Mouse (Mus musculus): ENCODE data around the gene Pdk4. TPM values are rescaled to one million over a fixed set of nuclear protein-coding genes. Genes with fewer than 3 reads are reported as not detected.

Gene Pdk4
- polyA plus RNA-seq, 1 experiment: 1.5 TPM

- Histone ChIP-seq H3K27ac (ENCODE audit: control insufficient read depth, insufficient read depth, low read depth, low read length) (no peak overlapping the region), H3K27me3 (ENCODE audit: control insufficient read depth, insufficient read depth, low read length) (no peaks in the 10 kb centered on the region), H3K4me1 (ENCODE audit: control insufficient read depth, insufficient read depth, low read length) (no peaks in the 10 kb centered on the region), H3K4me3 (ENCODE audit: control insufficient read depth, low read depth, low read length) (no peak overlapping the region), H3K36me3 (ENCODE audit: control insufficient read depth, insufficient read depth, low read length) (no peaks in the 10 kb centered on the region)
- no peak for TF ChIP-seq POLR2A (IDR thresholded peaks at IDR 0.05; ENCODE audit: control insufficient read depth, low read depth, low read length)
- TF ChIP-seq CTCF (IDR thresholded peaks at IDR 0.05; ENCODE audit: control insufficient read depth, insufficient read depth, insufficient replicate concordance, low read depth, low read length): no peak
Observed at GRCm38 (mm10) chr6:5506271-5506670, 10.2 kb upstream of the Pdk4 start.

- Histone ChIP-seq H3K27me3 (ENCODE audit: control insufficient read depth, insufficient read depth, low read length) (no peaks in the 10 kb centered on the region), H3K36me3 (ENCODE audit: control insufficient read depth, insufficient read depth, low read length) (no peaks in the 10 kb centered on the region), H3K4me3 (ENCODE audit: control insufficient read depth, low read depth, low read length) (no peak overlapping the region), H3K27ac (ENCODE audit: control insufficient read depth, insufficient read depth, low read depth, low read length) (no peak overlapping the region), H3K4me1 (ENCODE audit: control insufficient read depth, insufficient read depth, low read length) (no peaks in the 10 kb centered on the region)
- no peak for TF ChIP-seq POLR2A (IDR thresholded peaks at IDR 0.05; ENCODE audit: control insufficient read depth, low read depth, low read length)
- TF ChIP-seq CTCF (IDR thresholded peaks at IDR 0.05; ENCODE audit: control insufficient read depth, insufficient read depth, insufficient replicate concordance, low read depth, low read length): no peak
Observed at GRCm38 (mm10) chr6:5502810-5503209, 6.7 kb upstream of the Pdk4 start.

- no peak overlapping the region for H3K4me3 ChIP-seq (ENCODE audit: control insufficient read depth, low read depth, low read length)
- no peaks in the 10 kb centered on the region for H3K36me3 ChIP-seq (ENCODE audit: control insufficient read depth, insufficient read depth, low read length)
- no peak overlapping the region for H3K27ac ChIP-seq (ENCODE audit: control insufficient read depth, insufficient read depth, low read depth, low read length)
- H3K27me3 ChIP-seq (ENCODE audit: control insufficient read depth, insufficient read depth, low read length): no peaks in the 10 kb centered on the region
- TF ChIP-seq CTCF (IDR thresholded peaks at IDR 0.05; ENCODE audit: control insufficient read depth, insufficient read depth, insufficient replicate concordance, low read depth, low read length) (no peak), POLR2A (IDR thresholded peaks at IDR 0.05; ENCODE audit: control insufficient read depth, low read depth, low read length) (no peak)
- H3K4me1 ChIP-seq (ENCODE audit: control insufficient read depth, insufficient read depth, low read length): no peaks in the 10 kb centered on the region
Observed at GRCm38 (mm10) chr6:5501551-5501950, 5.4 kb upstream of the Pdk4 start.

GRCm38 (mm10) chr6:5498740-5499139, 2.6 kb upstream of the Pdk4 start:
- Histone ChIP-seq H3K36me3 (ENCODE audit: control insufficient read depth, insufficient read depth, low read length) (no peaks in the 10 kb centered on the region), H3K4me1 (ENCODE audit: control insufficient read depth, insufficient read depth, low read length) (peaks cover 7% of the 10 kb centered on the region), H3K27me3 (ENCODE audit: control insufficient read depth, insufficient read depth, low read length) (no peaks in the 10 kb centered on the region), H3K27ac (ENCODE audit: control insufficient read depth, insufficient read depth, low read depth, low read length) (no peak overlapping the region), H3K4me3 (ENCODE audit: control insufficient read depth, low read depth, low read length) (no peak overlapping the region)
- no peak for TF ChIP-seq POLR2A (IDR thresholded peaks at IDR 0.05; ENCODE audit: control insufficient read depth, low read depth, low read length)
- TF ChIP-seq CTCF (IDR thresholded peaks at IDR 0.05; ENCODE audit: control insufficient read depth, insufficient read depth, insufficient replicate concordance, low read depth, low read length): no peak

GRCm38 (mm10) chr6:5496854-5497235, 736 bp upstream of the Pdk4 start:
- H3K27ac ChIP-seq (ENCODE audit: control insufficient read depth, insufficient read depth, low read depth, low read length): no peak overlapping the region
- TF ChIP-seq CTCF (IDR thresholded peaks at IDR 0.05; ENCODE audit: control insufficient read depth, insufficient read depth, insufficient replicate concordance, low read depth, low read length): no peak
- TF ChIP-seq POLR2A (IDR thresholded peaks at IDR 0.05; ENCODE audit: control insufficient read depth, low read depth, low read length): no peak
- H3K36me3 ChIP-seq (ENCODE audit: control insufficient read depth, insufficient read depth, low read length): no peaks in the 10 kb centered on the region
- H3K4me1 ChIP-seq (ENCODE audit: control insufficient read depth, insufficient read depth, low read length): peaks cover 7% of the 10 kb centered on the region
- H3K4me3 ChIP-seq (ENCODE audit: control insufficient read depth, low read depth, low read length): no peak overlapping the region
- H3K27me3 ChIP-seq (ENCODE audit: control insufficient read depth, insufficient read depth, low read length): no peaks in the 10 kb centered on the region

- no peaks in the 10 kb centered on the region for H3K27me3 ChIP-seq (ENCODE audit: control insufficient read depth, insufficient read depth, low read length)
- H3K4me1 ChIP-seq (ENCODE audit: control insufficient read depth, insufficient read depth, low read length): no peaks in the 10 kb centered on the region
- no peak overlapping the region for H3K4me3 ChIP-seq (ENCODE audit: control insufficient read depth, low read depth, low read length)
- no peaks in the 10 kb centered on the region for H3K36me3 ChIP-seq (ENCODE audit: control insufficient read depth, insufficient read depth, low read length)
- no peak overlapping the region for H3K27ac ChIP-seq (ENCODE audit: control insufficient read depth, insufficient read depth, low read depth, low read length)
- TF ChIP-seq POLR2A (IDR thresholded peaks at IDR 0.05; ENCODE audit: control insufficient read depth, low read depth, low read length) (no peak), CTCF (IDR thresholded peaks at IDR 0.05; ENCODE audit: control insufficient read depth, insufficient read depth, insufficient replicate concordance, low read depth, low read length) (no peak)
Observed at GRCm38 (mm10) chr6:5485028-5485427, 11.1 kb downstream of the Pdk4 start.

GRCm38 (mm10) chr6:5482270-5482783, 13.8 kb downstream of the Pdk4 start:
- no peak overlapping the region for H3K4me3 ChIP-seq (ENCODE audit: control insufficient read depth, low read depth, low read length)
- TF ChIP-seq POLR2A (IDR thresholded peaks at IDR 0.05; ENCODE audit: control insufficient read depth, low read depth, low read length) (no peak), CTCF (IDR thresholded peaks at IDR 0.05; ENCODE audit: control insufficient read depth, insufficient read depth, insufficient replicate concordance, low read depth, low read length) (no peak)
- no peaks in the 10 kb centered on the region for H3K4me1 ChIP-seq (ENCODE audit: control insufficient read depth, insufficient read depth, low read length)
- H3K27ac ChIP-seq (ENCODE audit: control insufficient read depth, insufficient read depth, low read depth, low read length): no peak overlapping the region
- no peaks in the 10 kb centered on the region for H3K36me3 ChIP-seq (ENCODE audit: control insufficient read depth, insufficient read depth, low read length)
- no peaks in the 10 kb centered on the region for H3K27me3 ChIP-seq (ENCODE audit: control insufficient read depth, insufficient read depth, low read length)

- H3K4me1 ChIP-seq (ENCODE audit: control insufficient read depth, insufficient read depth, low read length): no peaks in the 10 kb centered on the region
- H3K36me3 ChIP-seq (ENCODE audit: control insufficient read depth, insufficient read depth, low read length): no peaks in the 10 kb centered on the region
- no peak overlapping the region for H3K27ac ChIP-seq (ENCODE audit: control insufficient read depth, insufficient read depth, low read depth, low read length)
- no peaks in the 10 kb centered on the region for H3K27me3 ChIP-seq (ENCODE audit: control insufficient read depth, insufficient read depth, low read length)
- no peak overlapping the region for H3K4me3 ChIP-seq (ENCODE audit: control insufficient read depth, low read depth, low read length)
- TF ChIP-seq POLR2A (IDR thresholded peaks at IDR 0.05; ENCODE audit: control insufficient read depth, low read depth, low read length) (no peak), CTCF (IDR thresholded peaks at IDR 0.05; ENCODE audit: control insufficient read depth, insufficient read depth, insufficient replicate concordance, low read depth, low read length) (no peak)
Observed at GRCm38 (mm10) chr6:5481066-5481465, 15.0 kb downstream of the Pdk4 start.

Measured in testis, adult 2 months (tissue).